18 mouse cellular contexts compared by ENCODE assay signal in the genomic region with DNA sequence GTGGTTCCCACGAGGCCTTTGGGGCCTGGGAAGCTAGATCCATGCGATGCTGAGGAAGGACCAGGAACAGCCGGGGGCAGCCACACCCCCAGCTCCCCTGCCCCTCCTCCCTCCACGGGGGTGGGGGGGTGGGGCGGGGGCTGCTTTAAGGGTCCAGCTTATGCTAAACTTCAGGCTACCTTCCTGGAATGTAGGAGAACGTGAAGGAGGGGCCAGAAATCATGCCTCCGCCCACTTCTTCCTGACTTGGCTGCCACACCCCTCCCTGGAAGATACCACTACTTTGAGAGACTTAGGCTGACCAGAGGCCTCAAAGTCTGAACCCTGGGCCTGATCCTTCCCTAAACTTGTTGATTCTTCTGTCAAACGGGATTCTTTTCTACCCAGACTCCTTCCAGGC. TPM values are rescaled to one million over a fixed set of nuclear protein-coding genes. Genes with fewer than 3 reads are reported as not detected.
DNase-seq lines count a peak whose midpoint lies in the region; ATAC-seq and TF ChIP-seq lines count a peak whose summit lies in the region.
"Had no signal": no experiment of that assay in that cellular context is flagged by ENCODE, and none has a peak within 500 bp of the region (broad histone marks: within the 10 kb centered on the region; RNA-seq: fewer than 3 reads in every experiment).

No protein-coding gene starts in this region.

- TF ChIP-seq CTCF in liver, postnatal 0 days (IDR thresholded peaks at IDR 0.05; ENCODE audit: low read depth) = no peak

- H3K9ac ChIP-seq in liver, postnatal 0 days (replicated peaks) = no peak overlapping the region
- no peak overlapping the region for H3K9ac ChIP-seq in stomach, embryonic 15.5 days
- H3K9ac ChIP-seq: forebrain, embryonic 13.5 days; hindbrain, embryonic 15.5 days had no signal

- no peak overlapping the region for H3K4me3 ChIP-seq in liver, postnatal 0 days (ENCODE audit: low read depth, low read length)
- H3K4me3 ChIP-seq in stomach, embryonic 15.5 days (replicated peaks) = no peak overlapping the region
- H3K4me3 ChIP-seq: forebrain, embryonic 13.5 days; gastrocnemius, adult 2 months; hindbrain, embryonic 15.5 days; myocyte had no signal

- 48% methylated on average over 8 of the region's 8 CpGs for WGBS in liver, postnatal 0 days (ENCODE audit: insufficient replicate concordance)
- 22% methylated on average over 8 of the region's 8 CpGs for WGBS in stomach, embryonic 15.5 days

- H3K9me3 ChIP-seq in liver, postnatal 0 days (ENCODE audit: low read length) = no peaks in the 10 kb centered on the region
- H3K9me3 ChIP-seq in stomach, embryonic 15.5 days = no peaks in the 10 kb centered on the region
- H3K9me3 ChIP-seq: forebrain, embryonic 13.5 days; hindbrain, embryonic 15.5 days had no signal

- no peaks in the 10 kb centered on the region for H3K27me3 ChIP-seq in liver, postnatal 0 days (ENCODE audit: insufficient read depth, low read length)
- no peaks in the 10 kb centered on the region for H3K27me3 ChIP-seq in stomach, embryonic 15.5 days (replicated peaks)
- H3K27me3 ChIP-seq: forebrain, embryonic 13.5 days; hindbrain, embryonic 15.5 days had no signal

- peaks cover 3% of the 10 kb centered on the region; the same call in 1 of the 2 replicates for H3K36me3 ChIP-seq in liver, postnatal 0 days (replicated peaks; ENCODE audit: insufficient read depth, low read length)
- H3K36me3 ChIP-seq in stomach, embryonic 15.5 days = peaks cover 8% of the 10 kb centered on the region; the same call in 1 of the 2 replicates
- H3K36me3 ChIP-seq: hindbrain, embryonic 15.5 days had no signal

- no peak for TF ChIP-seq EP300 in liver, postnatal 0 days (IDR thresholded peaks at IDR 0.05; ENCODE audit: low read depth)

- peaks cover 13% of the 10 kb centered on the region for H3K4me1 ChIP-seq in liver, postnatal 0 days (ENCODE audit: insufficient read depth)
- H3K4me1 ChIP-seq in stomach, embryonic 15.5 days = peaks cover 29% of the 10 kb centered on the region

- DNase-seq in liver (peak; percentile 46), ES-CJ7 (ENCODE audit: low read depth, low spot score) (peak; percentile 86), ZHBTc4 (ENCODE audit: low read depth, low spot score) (peak; percentile 83)
- DNase-seq in liver, postnatal 0 days = no peak
- no peak for DNase-seq in adrenal gland, postnatal 10 days
- no peak for DNase-seq in layer of hippocampus, adult 11-12 months (ENCODE audit: low spot score)
- DNase-seq: cerebellum, adult 11 months; cerebellum, postnatal 36 days; gastrocnemius, adult 2 months; layer of hippocampus, adult 9-11 months; left cerebral cortex, postnatal 4 days; thymus, postnatal 14 days had no signal

- no peak overlapping the region for H3K27ac ChIP-seq in liver, postnatal 0 days (ENCODE audit: low read depth)
- H3K27ac ChIP-seq in stomach, embryonic 15.5 days = peak overlapping the region; percentile 18; the same call in 1 of the 2 replicates
- H3K27ac ChIP-seq: forebrain, embryonic 13.5 days; gastrocnemius, adult 2 months; hindbrain, embryonic 15.5 days had no signal

- no peak overlapping the region for H3K4me2 ChIP-seq in liver, postnatal 0 days (ENCODE audit: low read depth, low read length)
- no peak overlapping the region for H3K4me2 ChIP-seq in stomach, embryonic 15.5 days
- H3K4me2 ChIP-seq: forebrain, embryonic 13.5 days; hindbrain, embryonic 15.5 days; midbrain, embryonic 11.5 days had no signal

- no peak for ATAC-seq in liver, postnatal 0 days
- ATAC-seq in stomach, embryonic 15.5 days (ENCODE audit: insufficient read depth, low FRiP score, low read depth) = no peak
- ATAC-seq: activated CD4-positive, CD25-positive, alpha-beta regulatory T cell, adult 4 months; forebrain, embryonic 13.5 days had no signal

RNA-seq across cellular contexts. Expression of a gene that starts 17.9 kb away (rescaled TPM):
- polyA plus RNA-seq in liver, postnatal 0 days (2015; fragmentation: Nextera tagmentation; extraction: Ambion mirVana) = 2.1 and 2.5 TPM in 2 replicates
- polyA plus RNA-seq in stomach, embryonic 15.5 days (2015; fragmentation: Nextera tagmentation; extraction: Ambion mirVana) = 17.5 and 17.8 TPM in 2 replicates
- total RNA-seq in adrenal gland, postnatal 10 days (2021) = 1 to 10 TPM; 4.9 to 6.4 TPM
- total RNA-seq: gastrocnemius, adult 2 months had no signal

RNA-seq across cellular contexts. Expression of a gene that starts 18.7 kb away (rescaled TPM):
- polyA plus RNA-seq in liver, postnatal 0 days (2015; fragmentation: Nextera tagmentation; extraction: Ambion mirVana) = 59.4 and 67.0 TPM in 2 replicates
- polyA plus RNA-seq in stomach, embryonic 15.5 days (2015; fragmentation: Nextera tagmentation; extraction: Ambion mirVana) = 86.3 and 92.0 TPM in 2 replicates
- 10 to 100 TPM; 20.7 to 21.9 TPM for total RNA-seq in adrenal gland, postnatal 10 days (2021)

RNA-seq across cellular contexts. Expression of a gene that starts 18.8 kb away (rescaled TPM):
- polyA plus RNA-seq in liver, postnatal 0 days (2015; fragmentation: Nextera tagmentation; extraction: Ambion mirVana) = 183 and 195 TPM in 2 replicates
- polyA plus RNA-seq in stomach, embryonic 15.5 days (2015; fragmentation: Nextera tagmentation; extraction: Ambion mirVana) = 473 and 509 TPM in 2 replicates
- total RNA-seq in adrenal gland, postnatal 10 days (2021) = 100 to 1,000 TPM; 166 to 181 TPM

RNA-seq across cellular contexts. Expression of a gene that starts 40.0 kb away (rescaled TPM):
- polyA plus RNA-seq in liver, postnatal 0 days (2015; fragmentation: Nextera tagmentation; extraction: Ambion mirVana) = 88.0 and 97.1 TPM in 2 replicates
- polyA plus RNA-seq in stomach, embryonic 15.5 days (2015; fragmentation: Nextera tagmentation; extraction: Ambion mirVana) = 111 and 122 TPM in 2 replicates
- 100 to 1,000 TPM; 177 to 270 TPM for total RNA-seq in adrenal gland, postnatal 10 days (2021)

Comparison
In these comparisons a context has a peak if more than half of its experiments do, and no peak if none do; other contexts are left out.
1. DNase-seq: peak in liver (single experiment), ES-CJ7 (single experiment) and ZHBTc4 (single experiment); none in liver, postnatal 0 days (single experiment), adrenal gland, postnatal 10 days (single experiment) and layer of hippocampus, adult 11-12 months (single experiment).